Mouse (Mus musculus): ENCODE measurements around the gene Bmp8a.
"Not testable (repeated sequence)": the region's sequence is repeated elsewhere in the genome, so short reads cannot be mapped to it uniquely, and the experiment has no call there.

The Bmp8a gene

GRCm38 (mm10) chr4:123284731-123285624 lies 58.1 kb downstream of the Bmp8a start:
- no peak for DNase-seq

- not testable (repeated sequence) for DNase-seq
Observed at GRCm38 (mm10) chr4:123283675-123284064, 59.4 kb downstream of the Bmp8a start.

- DNase-seq, result not testable (repeated sequence)
Observed at GRCm38 (mm10) chr4:123282915-123283674, 60.0 kb downstream of the Bmp8a start.

- DNase-seq, result peak; percentile 81
Observed at GRCm38 (mm10) chr4:123282500-123282899, 60.6 kb downstream of the Bmp8a start.

- DNase-seq, result no peak
Observed at GRCm38 (mm10) chr4:123280117-123280516, 62.9 kb downstream of the Bmp8a start.

GRCm38 (mm10) chr4:123271063-123271462 lies 72.0 kb downstream of the Bmp8a start:
- DNase-seq, result no peak

Measured in layer of hippocampus, adult 9-11 months (tissue).